Mouse (Mus musculus): Measurements from ENCODE around the gene Eif3f. TPM values are rescaled to one million over a fixed set of nuclear protein-coding genes. Genes with fewer than 3 reads are reported as not detected.
A peak's percentile ranks its signal among the peaks of the same experiment; 100 is the strongest.

The Eif3f gene
- polyA plus RNA-seq (2014; fragmentation: Nextera tagmentation; extraction: Ambion mirVana): 54.7 and 66.0 TPM in 2 replicates

- no peaks in the 10 kb centered on the region for H3K9me3 ChIP-seq (replicated peaks; ENCODE audit: control insufficient read depth, low read length)
- ATAC-seq (replicated peaks; ENCODE audit: insufficient number of reproducible peaks, low FRiP score, low TSS enrichment): peak; percentile 96
- H3K4me2 ChIP-seq: peak within 1 kb of the TSS; percentile 92
- H3K4me1 ChIP-seq (ENCODE audit: control insufficient read depth, insufficient read depth, low read length): peaks cover 8% of the 10 kb centered on the region
- peak within 1 kb of the TSS; percentile 80 for H3K4me3 ChIP-seq (ENCODE audit: low read depth, low read length)
- no peaks in the 10 kb centered on the region for H3K27me3 ChIP-seq (ENCODE audit: control insufficient read depth, insufficient read depth, low read length)
- H3K9ac ChIP-seq (ENCODE audit: low read depth, low read length): peak within 1 kb of the TSS; percentile 94
- peak within 1 kb of the TSS; percentile 64 for H3K27ac ChIP-seq (ENCODE audit: low read depth, low read length)
- 2% methylated on average over 50 of the region's 50 CpGs for WGBS (ENCODE audit: insufficient replicate concordance)
- peaks cover 18% of the 10 kb centered on the region for H3K36me3 ChIP-seq (ENCODE audit: control insufficient read depth, insufficient read depth, low read length)
Measured at GRCm38 (mm10) chr7:108933794-108934731, at the start of gene Eif3f. Gene Eif3f, plus strand, starts transcription at chr7:108934417.

DNA sequence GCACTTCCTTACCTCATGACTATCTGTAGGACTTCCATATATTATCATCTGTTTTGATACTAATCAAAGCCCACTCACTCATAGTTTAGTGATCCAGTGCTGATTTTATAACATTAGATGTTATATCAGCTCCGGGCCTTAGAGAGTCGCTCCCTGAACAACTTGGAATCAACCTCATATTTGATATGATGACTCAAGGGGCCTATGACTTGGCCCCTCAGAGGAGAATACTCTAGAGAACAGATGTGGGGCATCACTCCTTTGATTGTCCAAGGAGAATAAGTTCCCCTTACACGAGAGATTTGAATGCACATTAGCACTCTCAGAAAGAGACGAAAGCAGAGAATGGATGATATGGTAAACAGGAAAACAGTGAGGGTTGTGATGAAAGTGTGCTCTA is 49.3 kb upstream of the Eif3f start, which contains the start of gene Olfr518:
Olfr518 (minus strand) TSS at position 101 of the 400 bp plus-strand sequence.
- no peak within 1 kb of the TSS for H3K4me2 ChIP-seq
- no peaks in the 10 kb centered on the region for H3K9me3 ChIP-seq (replicated peaks; ENCODE audit: control insufficient read depth, low read length)
- no peak for ATAC-seq (replicated peaks; ENCODE audit: insufficient number of reproducible peaks, low FRiP score, low TSS enrichment)
- no peaks in the 10 kb centered on the region for H3K4me1 ChIP-seq (ENCODE audit: control insufficient read depth, insufficient read depth, low read length)
- H3K27me3 ChIP-seq (ENCODE audit: control insufficient read depth, insufficient read depth, low read length): no peaks in the 10 kb centered on the region
- no peaks in the 10 kb centered on the region for H3K36me3 ChIP-seq (ENCODE audit: control insufficient read depth, insufficient read depth, low read length)
- H3K4me3 ChIP-seq (ENCODE audit: low read depth, low read length): no peak within 1 kb of the TSS
- H3K9ac ChIP-seq (ENCODE audit: low read depth, low read length): no peak within 1 kb of the TSS
- no peak within 1 kb of the TSS for H3K27ac ChIP-seq (ENCODE audit: low read depth, low read length)
- WGBS (ENCODE audit: insufficient replicate concordance): 74% methylated on average over 4 of the region's 4 CpGs

DNA sequence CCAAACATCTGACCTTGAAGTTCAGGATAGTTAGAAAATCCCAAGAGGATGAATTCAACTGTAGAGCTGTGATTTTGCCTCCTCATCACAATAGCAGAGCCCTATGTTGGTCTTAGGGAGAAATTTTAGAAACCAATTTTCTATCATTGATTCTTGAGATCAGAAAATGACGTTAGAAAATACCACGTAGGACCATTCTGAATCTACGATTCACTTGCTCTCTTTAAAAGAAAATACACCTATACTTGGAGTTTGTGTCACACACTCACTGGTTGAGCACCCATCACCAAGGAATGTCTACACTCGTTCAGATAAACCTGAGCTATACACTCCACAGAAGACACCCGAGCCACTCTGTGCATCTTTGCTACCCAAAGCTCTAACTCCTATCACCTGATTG is 39.9 kb upstream of the Eif3f start, which contains the start of gene Olfr519:
Olfr519 (minus strand) TSS at position 101 of the 400 bp plus-strand sequence.
- WGBS (ENCODE audit: insufficient replicate concordance): 77% methylated on average over 5 of the region's 5 CpGs
- Histone ChIP-seq H3K9me3 (replicated peaks; ENCODE audit: control insufficient read depth, low read length) (no peaks in the 10 kb centered on the region), H3K4me1 (ENCODE audit: control insufficient read depth, insufficient read depth, low read length) (no peaks in the 10 kb centered on the region), H3K9ac (ENCODE audit: low read depth, low read length) (no peak within 1 kb of the TSS), H3K4me2 (no peak within 1 kb of the TSS), H3K4me3 (ENCODE audit: low read depth, low read length) (no peak within 1 kb of the TSS), H3K36me3 (ENCODE audit: control insufficient read depth, insufficient read depth, low read length) (no peaks in the 10 kb centered on the region), H3K27ac (ENCODE audit: low read depth, low read length) (no peak within 1 kb of the TSS), H3K27me3 (ENCODE audit: control insufficient read depth, insufficient read depth, low read length) (no peaks in the 10 kb centered on the region)
- no peak for ATAC-seq (replicated peaks; ENCODE audit: insufficient number of reproducible peaks, low FRiP score, low TSS enrichment)

DNA sequence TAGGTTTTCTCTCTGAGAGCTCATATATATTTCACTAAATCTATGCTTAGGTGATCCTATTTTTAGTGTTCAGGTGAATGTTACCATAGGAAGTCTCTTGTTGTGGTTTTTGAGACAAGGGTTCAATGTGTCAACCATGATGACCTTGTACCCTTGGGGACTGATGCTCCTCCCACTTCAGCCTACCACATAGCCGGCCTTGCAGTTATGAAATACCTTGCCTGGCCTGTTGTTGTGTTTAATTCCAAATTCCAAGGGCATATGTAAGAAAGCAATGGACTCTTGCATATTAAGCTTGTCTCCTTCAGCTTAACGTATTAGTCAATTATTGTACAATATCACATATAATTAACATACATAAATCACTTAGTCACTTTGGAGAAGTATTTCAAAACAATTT is 30.2 kb upstream of the Eif3f start:
- Histone ChIP-seq H3K9ac (ENCODE audit: low read depth, low read length) (no peak overlapping the region), H3K27ac (ENCODE audit: low read depth, low read length) (no peak overlapping the region), H3K36me3 (ENCODE audit: control insufficient read depth, insufficient read depth, low read length) (no peaks in the 10 kb centered on the region), H3K9me3 (replicated peaks; ENCODE audit: control insufficient read depth, low read length) (no peaks in the 10 kb centered on the region), H3K4me1 (ENCODE audit: control insufficient read depth, insufficient read depth, low read length) (no peaks in the 10 kb centered on the region), H3K27me3 (ENCODE audit: control insufficient read depth, insufficient read depth, low read length) (no peaks in the 10 kb centered on the region), H3K4me3 (ENCODE audit: low read depth, low read length) (no peak overlapping the region), H3K4me2 (no peak overlapping the region)
- 77% methylated on average over 2 of the region's 2 CpGs for WGBS (ENCODE audit: insufficient replicate concordance)
- ATAC-seq (replicated peaks; ENCODE audit: insufficient number of reproducible peaks, low FRiP score, low TSS enrichment): no peak

DNA sequence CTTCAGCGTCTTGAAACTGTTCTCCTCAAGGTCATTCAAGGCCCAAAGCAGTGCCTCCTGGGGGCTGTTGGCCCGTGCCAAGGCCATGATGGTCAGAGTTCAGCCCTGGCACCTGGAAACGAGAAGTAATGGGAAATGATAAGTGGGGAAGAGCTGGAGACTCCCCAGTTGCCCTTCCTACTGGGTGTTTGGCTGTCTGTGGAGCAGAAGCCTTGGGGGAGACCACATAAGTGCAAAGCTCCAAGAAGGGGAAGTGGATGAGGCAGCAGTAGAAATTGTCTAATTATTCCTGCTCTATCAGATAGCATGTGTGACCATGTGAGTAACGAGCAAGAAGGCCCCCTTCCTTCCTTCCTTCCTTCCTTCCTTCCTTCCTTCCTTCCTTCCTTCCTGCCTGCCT is 7.2 kb upstream of the Eif3f start:
- H3K27ac ChIP-seq (ENCODE audit: low read depth, low read length): no peak overlapping the region
- no peaks in the 10 kb centered on the region for H3K36me3 ChIP-seq (ENCODE audit: control insufficient read depth, insufficient read depth, low read length)
- 54% methylated on average over 4 of the region's 4 CpGs for WGBS (ENCODE audit: insufficient replicate concordance)
- H3K27me3 ChIP-seq (ENCODE audit: control insufficient read depth, insufficient read depth, low read length): no peaks in the 10 kb centered on the region
- no peak for ATAC-seq (replicated peaks; ENCODE audit: insufficient number of reproducible peaks, low FRiP score, low TSS enrichment)
- H3K4me3 ChIP-seq (ENCODE audit: low read depth, low read length): no peak overlapping the region
- no peak overlapping the region for H3K4me2 ChIP-seq
- no peaks in the 10 kb centered on the region for H3K4me1 ChIP-seq (ENCODE audit: control insufficient read depth, insufficient read depth, low read length)
- H3K9ac ChIP-seq (ENCODE audit: low read depth, low read length): no peak overlapping the region
- no peaks in the 10 kb centered on the region for H3K9me3 ChIP-seq (replicated peaks; ENCODE audit: control insufficient read depth, low read length)

DNA sequence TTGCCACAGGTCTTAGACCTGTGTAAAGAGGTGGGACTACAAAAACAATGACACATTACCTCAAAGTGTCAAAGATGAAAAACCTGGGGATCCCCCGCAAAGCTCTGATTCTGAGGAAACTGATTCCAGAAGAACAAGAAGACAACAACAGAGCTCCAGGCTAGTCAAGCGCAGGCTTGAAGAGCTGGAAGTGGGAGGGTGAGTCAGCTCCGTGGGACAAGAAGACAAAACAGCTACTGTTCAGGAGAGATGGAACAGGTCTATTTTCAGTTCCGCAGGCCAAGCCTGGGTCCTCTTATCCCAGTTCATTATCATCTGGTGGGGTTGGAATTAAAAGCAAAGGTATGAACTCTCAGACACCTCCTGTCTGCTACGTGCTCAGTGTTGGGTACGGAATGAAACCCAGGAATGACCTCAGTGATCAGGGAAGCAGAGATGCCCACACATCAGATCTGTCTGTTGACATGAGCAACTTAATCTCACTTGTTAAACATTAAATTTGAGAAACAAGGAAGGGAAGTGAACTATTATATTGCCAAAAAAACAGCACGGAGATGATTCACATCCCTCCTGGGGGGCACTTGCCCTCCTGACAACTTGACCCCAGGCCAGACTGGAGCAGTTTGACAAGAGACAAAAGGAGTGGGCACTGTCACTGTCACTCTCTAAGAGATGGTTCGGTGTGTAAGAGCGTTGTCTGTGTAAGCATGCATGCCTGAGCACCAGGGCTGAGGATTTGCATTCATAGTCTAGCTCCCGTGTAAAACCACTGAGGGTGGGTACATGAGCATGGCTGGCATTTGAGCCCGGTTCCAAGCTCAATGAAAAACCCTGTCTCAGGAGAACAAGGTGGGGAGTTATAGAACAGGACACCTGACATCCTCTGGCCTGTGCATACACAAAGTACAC is 5.7 kb upstream of the Eif3f start:
- no peak for ATAC-seq (replicated peaks; ENCODE audit: insufficient number of reproducible peaks, low FRiP score, low TSS enrichment)
- Histone ChIP-seq H3K4me1 (ENCODE audit: control insufficient read depth, insufficient read depth, low read length) (no peaks in the 10 kb centered on the region), H3K9me3 (replicated peaks; ENCODE audit: control insufficient read depth, low read length) (no peaks in the 10 kb centered on the region), H3K27ac (ENCODE audit: low read depth, low read length) (no peak overlapping the region), H3K9ac (ENCODE audit: low read depth, low read length) (no peak overlapping the region), H3K27me3 (ENCODE audit: control insufficient read depth, insufficient read depth, low read length) (no peaks in the 10 kb centered on the region), H3K4me3 (ENCODE audit: low read depth, low read length) (no peak overlapping the region), H3K4me2 (no peak overlapping the region; the same call in 1 of the 2 replicates), H3K36me3 (ENCODE audit: control insufficient read depth, insufficient read depth, low read length) (no peaks in the 10 kb centered on the region)
- 68% methylated on average over 11 of the region's 11 CpGs for WGBS (ENCODE audit: insufficient replicate concordance)

DNA sequence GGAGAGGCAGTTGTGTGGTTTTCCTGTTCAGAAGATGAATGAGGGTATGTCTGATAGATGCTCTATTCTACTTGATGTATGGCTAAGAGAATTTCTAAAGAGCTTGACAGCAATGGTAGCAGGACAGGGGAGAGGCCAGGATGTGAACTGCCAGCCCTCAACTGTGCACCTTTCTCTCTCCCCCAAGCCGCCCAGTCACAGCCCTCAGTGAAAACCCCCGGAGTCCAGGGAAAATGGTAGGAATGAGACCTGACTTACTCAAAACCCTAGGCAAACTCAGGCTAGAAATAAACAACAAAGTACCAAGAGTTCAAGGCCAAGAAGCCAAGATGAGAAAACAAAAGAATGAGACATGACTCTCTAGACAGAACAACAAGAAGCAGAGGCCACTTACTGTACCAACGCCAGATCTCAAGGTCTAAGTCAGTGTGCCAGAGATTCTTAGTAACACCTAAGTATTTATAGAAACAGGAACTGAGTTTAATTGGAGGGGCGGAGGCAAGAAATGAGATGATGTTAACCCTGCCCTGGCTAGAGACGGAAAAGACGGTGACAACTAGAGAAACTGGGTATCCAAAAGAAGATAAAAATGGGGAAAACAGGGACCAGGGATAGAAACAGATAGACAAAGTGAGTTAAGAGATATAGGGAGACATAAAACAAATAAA is 4.4 kb upstream of the Eif3f start, which contains the start of gene Nlrp10:
Nlrp10 (minus strand) TSS at position 453 of the 668 bp plus-strand sequence.
- Histone ChIP-seq H3K4me2 (peak within 1 kb of the TSS; percentile 47), H3K27ac (ENCODE audit: low read depth, low read length) (no peak within 1 kb of the TSS)

GRCm38 (mm10) chr7:108934836-108935235 is 619 bp downstream of the Eif3f start:
- H3K4me3 ChIP-seq (ENCODE audit: low read depth, low read length): peak overlapping the region; percentile 80
- H3K4me1 ChIP-seq (ENCODE audit: control insufficient read depth, insufficient read depth, low read length): peaks cover 8% of the 10 kb centered on the region
- peak overlapping the region; percentile 94 for H3K9ac ChIP-seq (ENCODE audit: low read depth, low read length)
- 6% methylated on average over 8 of the region's 8 CpGs for WGBS (ENCODE audit: insufficient replicate concordance)
- no peaks in the 10 kb centered on the region for H3K27me3 ChIP-seq (ENCODE audit: control insufficient read depth, insufficient read depth, low read length)
- peak overlapping the region; percentile 92 for H3K4me2 ChIP-seq
- H3K9me3 ChIP-seq (replicated peaks; ENCODE audit: control insufficient read depth, low read length): no peaks in the 10 kb centered on the region
- H3K27ac ChIP-seq (ENCODE audit: low read depth, low read length): no peak overlapping the region
- no peak for ATAC-seq (replicated peaks; ENCODE audit: insufficient number of reproducible peaks, low FRiP score, low TSS enrichment)
- H3K36me3 ChIP-seq (ENCODE audit: control insufficient read depth, insufficient read depth, low read length): peaks cover 20% of the 10 kb centered on the region

More for the DNA sequence above, 4.4 kb upstream of the Eif3f start, which contains the start of gene Nlrp10:
- H3K4me3 ChIP-seq (ENCODE audit: low read depth, low read length): peak within 1 kb of the TSS; percentile 21; the same call in 1 of the 2 replicates
- WGBS (ENCODE audit: insufficient replicate concordance): 46% methylated on average over 6 of the region's 6 CpGs
- H3K9ac ChIP-seq (ENCODE audit: low read depth, low read length): no peak within 1 kb of the TSS
- no peak for ATAC-seq (replicated peaks; ENCODE audit: insufficient number of reproducible peaks, low FRiP score, low TSS enrichment)
- no peaks in the 10 kb centered on the region; the same call in 1 of the 2 replicates for H3K4me1 ChIP-seq (ENCODE audit: control insufficient read depth, insufficient read depth, low read length)
- no peaks in the 10 kb centered on the region for H3K27me3 ChIP-seq (ENCODE audit: control insufficient read depth, insufficient read depth, low read length)
- H3K9me3 ChIP-seq (replicated peaks; ENCODE audit: control insufficient read depth, low read length): no peaks in the 10 kb centered on the region
- no peaks in the 10 kb centered on the region for H3K36me3 ChIP-seq (ENCODE audit: control insufficient read depth, insufficient read depth, low read length)
